Mouse (Mus musculus): Measurements from ENCODE around the gene Ptcra. TPM values are rescaled to one million over a fixed set of nuclear protein-coding genes. Genes with fewer than 3 reads are reported as not detected.

Ptcra gene
- polyA plus RNA-seq, 1 experiment from 2014 or later: 0.33 TPM

GRCm38 (mm10) chr17:46782341-46783221 is 19.1 kb upstream of the Ptcra start, which contains the start of gene Rpl7l1:
Gene Rpl7l1, minus strand, starts transcription at chr17:46782672.
- Histone ChIP-seq H3K4me1 (peaks cover 7% of the 10 kb centered on the region), H3K4me3 (peak within 1 kb of the TSS; percentile 64), H3K36me3 (peaks cover 30% of the 10 kb centered on the region), H3K4me2 (peak within 1 kb of the TSS; percentile 61), H3K27me3 (no peaks in the 10 kb centered on the region), H3K27ac (peak within 1 kb of the TSS; percentile 86), H3K9me3 (no peaks in the 10 kb centered on the region), H3K9ac (peak within 1 kb of the TSS; percentile 72)
- peak; percentile 90 for ATAC-seq (ENCODE audit: insufficient number of reproducible peaks, low FRiP score, low TSS enrichment, low read depth)
- under 1% methylated on average over 44 of the region's 44 CpGs for WGBS

GRCm38 (mm10) chr17:46781876-46782275 is 18.4 kb upstream of the Ptcra start:
- ATAC-seq (ENCODE audit: insufficient number of reproducible peaks, low FRiP score, low TSS enrichment, low read depth): no peak
- H3K36me3 ChIP-seq: peaks cover 37% of the 10 kb centered on the region
- H3K27ac ChIP-seq: peak overlapping the region; percentile 86
- H3K9ac ChIP-seq: peak overlapping the region; percentile 72
- 2% methylated on average over 11 of the region's 11 CpGs for WGBS
- no peaks in the 10 kb centered on the region for H3K9me3 ChIP-seq
- peak overlapping the region; percentile 61 for H3K4me2 ChIP-seq
- peaks cover 7% of the 10 kb centered on the region for H3K4me1 ChIP-seq
- H3K27me3 ChIP-seq: no peaks in the 10 kb centered on the region
- peak overlapping the region; percentile 64 for H3K4me3 ChIP-seq

GRCm38 (mm10) chr17:46776087-46776486 is 12.6 kb upstream of the Ptcra start:
- peaks cover 66% of the 10 kb centered on the region for H3K36me3 ChIP-seq
- whole genome bisulfite sequencing: 81% methylated on average over 3 of the region's 3 CpGs

GRCm38 (mm10) chr17:46775070-46775469 is 11.6 kb upstream of the Ptcra start:
- WGBS: 92% methylated on average over 9 of the region's 9 CpGs
- Histone ChIP-seq H3K4me1 (peaks cover 14% of the 10 kb centered on the region), H3K36me3 (peaks cover 59% of the 10 kb centered on the region)

More at GRCm38 (mm10) chr17:46776087-46776486, 12.6 kb upstream of the Ptcra start:
- ATAC-seq (ENCODE audit: insufficient number of reproducible peaks, low FRiP score, low TSS enrichment, low read depth): no peak
- no peak overlapping the region for H3K9ac ChIP-seq
- no peak overlapping the region for H3K27ac ChIP-seq
- no peak overlapping the region for H3K4me3 ChIP-seq
- peaks cover 19% of the 10 kb centered on the region for H3K4me1 ChIP-seq
- H3K4me2 ChIP-seq: no peak overlapping the region
- no peaks in the 10 kb centered on the region for H3K27me3 ChIP-seq
- no peaks in the 10 kb centered on the region for H3K9me3 ChIP-seq

GRCm38 (mm10) chr17:46774131-46774472 is 10.6 kb upstream of the Ptcra start:
- Histone ChIP-seq H3K9me3 (no peaks in the 10 kb centered on the region), H3K4me2 (peak overlapping the region; percentile 56; the same call in 1 of the 2 replicates), H3K4me1 (peaks cover 14% of the 10 kb centered on the region), H3K27me3 (no peaks in the 10 kb centered on the region), H3K36me3 (peaks cover 51% of the 10 kb centered on the region), H3K4me3 (peak overlapping the region; percentile 86; the same call in 1 of the 2 replicates), H3K9ac (no peak overlapping the region), H3K27ac (no peak overlapping the region)
- no peak for ATAC-seq (ENCODE audit: insufficient number of reproducible peaks, low FRiP score, low TSS enrichment, low read depth)
- 30% methylated on average over 2 of the region's 2 CpGs for WGBS

More at GRCm38 (mm10) chr17:46775070-46775469, 11.6 kb upstream of the Ptcra start:
- H3K9ac ChIP-seq: no peak overlapping the region
- no peak for ATAC-seq (ENCODE audit: insufficient number of reproducible peaks, low FRiP score, low TSS enrichment, low read depth)
- no peak overlapping the region for H3K27ac ChIP-seq
- H3K4me2 ChIP-seq: no peak overlapping the region
- no peaks in the 10 kb centered on the region for H3K27me3 ChIP-seq
- no peaks in the 10 kb centered on the region for H3K9me3 ChIP-seq
- H3K4me3 ChIP-seq: no peak overlapping the region

- Histone ChIP-seq H3K9me3 (no peaks in the 10 kb centered on the region), H3K4me3 (peak overlapping the region; percentile 86), H3K36me3 (peaks cover 45% of the 10 kb centered on the region), H3K27ac (peak overlapping the region; percentile 93), H3K27me3 (no peaks in the 10 kb centered on the region), H3K4me2 (peak overlapping the region; percentile 56), H3K4me1 (peaks cover 14% of the 10 kb centered on the region), H3K9ac (peak overlapping the region; percentile 88)
- WGBS: 7% methylated on average over 19 of the region's 20 CpGs
- no peak for ATAC-seq (ENCODE audit: insufficient number of reproducible peaks, low FRiP score, low TSS enrichment, low read depth)
Measured at GRCm38 (mm10) chr17:46773278-46774130, 10.0 kb upstream of the Ptcra start.

GRCm38 (mm10) chr17:46772404-46773277 is 9.1 kb upstream of the Ptcra start, which contains the start of gene 2310039H08Rik:
Gene 2310039H08Rik, plus strand, starts transcription at chr17:46772635.
- H3K4me3 ChIP-seq: peak within 1 kb of the TSS; percentile 86
- no peaks in the 10 kb centered on the region for H3K27me3 ChIP-seq
- H3K9ac ChIP-seq: peak within 1 kb of the TSS; percentile 88
- peaks cover 36% of the 10 kb centered on the region for H3K36me3 ChIP-seq
- ATAC-seq (ENCODE audit: insufficient number of reproducible peaks, low FRiP score, low TSS enrichment, low read depth): peak; percentile 89
- H3K4me2 ChIP-seq: peak within 1 kb of the TSS; percentile 56
- under 1% methylated on average over 50 of the region's 50 CpGs for WGBS
- H3K27ac ChIP-seq: peak within 1 kb of the TSS; percentile 93
- peaks cover 14% of the 10 kb centered on the region for H3K4me1 ChIP-seq
- H3K9me3 ChIP-seq: no peaks in the 10 kb centered on the region

- 7% methylated on average over 5 of the region's 5 CpGs for WGBS
Measured at GRCm38 (mm10) chr17:46772038-46772403, 8.5 kb upstream of the Ptcra start.

GRCm38 (mm10) chr17:46771616-46772015 is 8.1 kb upstream of the Ptcra start:
- Histone ChIP-seq H3K4me2 (peak overlapping the region; percentile 56), H3K4me3 (peak overlapping the region; percentile 86), H3K36me3 (peaks cover 27% of the 10 kb centered on the region), H3K27ac (peak overlapping the region; percentile 93), H3K4me1 (peaks cover 14% of the 10 kb centered on the region), H3K9ac (no peak overlapping the region), H3K27me3 (no peaks in the 10 kb centered on the region), H3K9me3 (no peaks in the 10 kb centered on the region)
- ATAC-seq (ENCODE audit: insufficient number of reproducible peaks, low FRiP score, low TSS enrichment, low read depth): no peak
- 65% methylated on average over 17 of the region's 17 CpGs for WGBS

More at GRCm38 (mm10) chr17:46772038-46772403, 8.5 kb upstream of the Ptcra start:
- Histone ChIP-seq H3K4me2 (peak overlapping the region; percentile 56), H3K27me3 (no peaks in the 10 kb centered on the region), H3K4me3 (peak overlapping the region; percentile 86), H3K36me3 (peaks cover 30% of the 10 kb centered on the region), H3K9me3 (no peaks in the 10 kb centered on the region), H3K9ac (0 out of 2 replicates have a peak overlapping the region, but pooled peaks have one; percentile 88), H3K27ac (peak overlapping the region; percentile 93), H3K4me1 (peaks cover 14% of the 10 kb centered on the region)
- ATAC-seq (ENCODE audit: insufficient number of reproducible peaks, low FRiP score, low TSS enrichment, low read depth): no peak

- no peaks in the 10 kb centered on the region for H3K27me3 ChIP-seq
- no peak overlapping the region for H3K27ac ChIP-seq
- H3K4me1 ChIP-seq: peaks cover 14% of the 10 kb centered on the region
- peaks cover 21% of the 10 kb centered on the region for H3K36me3 ChIP-seq
- H3K4me2 ChIP-seq: no peak overlapping the region
- no peaks in the 10 kb centered on the region for H3K9me3 ChIP-seq
- no peak for ATAC-seq (ENCODE audit: insufficient number of reproducible peaks, low FRiP score, low TSS enrichment, low read depth)
- no peak overlapping the region for H3K9ac ChIP-seq
- 82% methylated on average over 4 of the region's 4 CpGs for WGBS
- H3K4me3 ChIP-seq: no peak overlapping the region
Measured at GRCm38 (mm10) chr17:46771025-46771424, 7.5 kb upstream of the Ptcra start.

GRCm38 (mm10) chr17:46770546-46770945 is 7.0 kb upstream of the Ptcra start:
- ATAC-seq (ENCODE audit: insufficient number of reproducible peaks, low FRiP score, low TSS enrichment, low read depth): no peak
- H3K4me2 ChIP-seq: no peak overlapping the region
- H3K27ac ChIP-seq: no peak overlapping the region
- H3K4me3 ChIP-seq: no peak overlapping the region
- peaks cover 16% of the 10 kb centered on the region for H3K36me3 ChIP-seq
- H3K4me1 ChIP-seq: peaks cover 14% of the 10 kb centered on the region
- 91% methylated on average over 11 of the region's 11 CpGs for WGBS
- no peak overlapping the region for H3K9ac ChIP-seq
- H3K9me3 ChIP-seq: no peaks in the 10 kb centered on the region
- no peaks in the 10 kb centered on the region for H3K27me3 ChIP-seq

Measured in limb, embryonic 15.5 days (tissue).